Mouse (Mus musculus) gonadal fat pad, adult 2 months (tissue): Measurements from ENCODE around the gene Dnlz. TPM values are rescaled to one million over a fixed set of nuclear protein-coding genes. Genes with fewer than 3 reads are reported as not detected.
"Not testable (repeated sequence)": the region's sequence is repeated elsewhere in the genome, so short reads cannot be mapped to it uniquely, and the experiment has no call there.

Source experiments
- DNase-seq: peaks from one replicate; pipeline ENCODE4 v3.0.0-alpha.2; 2012; ENCODE audit warnings: low read depth
- polyA plus RNA-seq: library from polyadenylated mRNA; depleted of rRNA; stranded (reverse); fragments of >200 nt; gene quantifications from 2 replicates; pipeline ENCODE4 v1.2.3, GENCODE M21; 2012; rRNA removed

Gene Dnlz
- polyA plus RNA-seq: 19.0 and 23.4 TPM in 2 replicates

- DNase-seq: no peak
Observed at GRCm38 (mm10) chr2:26351358-26352290, at the start of gene Dnlz. Gene Dnlz, minus strand, starts transcription at chr2:26352110.

- DNase-seq: no peak
Observed at GRCm38 (mm10) chr2:26401023-26401422, 49.1 kb upstream of the Dnlz start.

- no peak for DNase-seq
Observed at GRCm38 (mm10) chr2:26400296-26400695, 48.4 kb upstream of the Dnlz start.

GRCm38 (mm10) chr2:26399647-26400046, 47.7 kb upstream of the Dnlz start:
- no peak for DNase-seq

GRCm38 (mm10) chr2:26398978-26399377, 47.1 kb upstream of the Dnlz start:
- DNase-seq: no peak

GRCm38 (mm10) chr2:26391617-26392016, 39.7 kb upstream of the Dnlz start:
- DNase-seq: no peak

GRCm38 (mm10) chr2:26390954-26391353, 39.0 kb upstream of the Dnlz start:
- DNase-seq: no peak

GRCm38 (mm10) chr2:26389154-26389690, 37.3 kb upstream of the Dnlz start, which contains the start of the genes Entr1 and Pmpca:
Gene Entr1, minus strand, starts transcription at chr2:26389316.
Gene Pmpca, plus strand, starts transcription at chr2:26389339.
- no peak for DNase-seq

GRCm38 (mm10) chr2:26388682-26389153, 36.8 kb upstream of the Dnlz start:
- DNase-seq: no peak

- no peak for DNase-seq
Observed at GRCm38 (mm10) chr2:26387713-26388112, 35.8 kb upstream of the Dnlz start.

GRCm38 (mm10) chr2:26380871-26381270, 29.0 kb upstream of the Dnlz start:
- DNase-seq: not testable (repeated sequence)

- DNase-seq: no peak
Observed at GRCm38 (mm10) chr2:26380131-26380771, 28.3 kb upstream of the Dnlz start, which contains the start of gene Snapc4. Gene Snapc4, minus strand, starts transcription at chr2:26380653.

GRCm38 (mm10) chr2:26372396-26372795, 20.5 kb upstream of the Dnlz start:
- no peak for DNase-seq

GRCm38 (mm10) chr2:26368572-26368971, 16.7 kb upstream of the Dnlz start:
- no peak for DNase-seq

- DNase-seq: no peak
Observed at GRCm38 (mm10) chr2:26367911-26368310, 16.0 kb upstream of the Dnlz start.

- DNase-seq: no peak
Observed at GRCm38 (mm10) chr2:26364738-26365465, 13.0 kb upstream of the Dnlz start.

GRCm38 (mm10) chr2:26363481-26363880, 11.6 kb upstream of the Dnlz start:
- DNase-seq: no peak

- no peak for DNase-seq
Observed at GRCm38 (mm10) chr2:26362991-26363390, 11.1 kb upstream of the Dnlz start.

GRCm38 (mm10) chr2:26360772-26361171, 8.9 kb upstream of the Dnlz start, which contains the start of gene Card9:
Gene Card9, minus strand, starts transcription at chr2:26360918.
- no peak for DNase-seq

- DNase-seq: no peak
Observed at GRCm38 (mm10) chr2:26359983-26360382, 8.1 kb upstream of the Dnlz start.

GRCm38 (mm10) chr2:26358667-26359320, 6.9 kb upstream of the Dnlz start:
- DNase-seq: no peak
